ENCODE assay signal across 14 mouse cellular contexts in the genomic region with DNA sequence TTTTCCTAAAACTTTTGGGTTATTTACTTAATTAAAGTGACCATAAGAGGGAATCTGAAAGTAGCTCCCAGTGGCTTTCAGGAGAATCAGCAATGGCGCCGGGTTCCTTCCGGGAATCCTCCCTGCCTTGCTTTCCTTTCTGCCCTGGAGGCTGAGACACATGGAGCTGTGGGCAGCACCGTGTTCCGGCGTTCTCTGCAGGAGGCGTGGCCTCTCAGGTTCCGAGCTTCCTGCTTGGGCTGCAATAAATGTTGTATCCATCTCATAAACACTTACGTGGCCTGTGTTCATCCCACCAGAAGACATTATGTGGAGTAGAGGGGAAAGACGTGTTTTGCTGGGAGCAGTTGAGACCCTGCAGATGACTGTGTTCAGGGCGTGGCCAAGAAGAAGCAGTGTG.
DNase-seq lines count a peak whose midpoint lies in the region; ATAC-seq lines count a peak whose summit lies in the region.
"Had no signal": no experiment of that assay in that cellular context is flagged by ENCODE, and none has a peak within 500 bp of the region (broad histone marks: within the 10 kb centered on the region; RNA-seq: fewer than 3 reads in every experiment).

No protein-coding gene starts in this region.

- ATAC-seq in hindbrain, embryonic 15.5 days (ENCODE audit: low FRiP score, low read depth), result no peak
- no peak for ATAC-seq in neural tube, embryonic 13.5 days (ENCODE audit: low read depth)
- no peak for ATAC-seq in embryonic facial prominence, embryonic 15.5 days (ENCODE audit: insufficient number of reproducible peaks, low FRiP score, low TSS enrichment, low read depth)
- ATAC-seq: forebrain, embryonic 15.5 days had no signal

- H3K4me1 ChIP-seq in hindbrain, embryonic 15.5 days (replicated peaks), result peaks cover 14% of the 10 kb centered on the region
- peaks cover 20% of the 10 kb centered on the region for H3K4me1 ChIP-seq in hindbrain, embryonic 10.5 days (replicated peaks)
- peaks cover 32% of the 10 kb centered on the region for H3K4me1 ChIP-seq in neural tube, embryonic 13.5 days (replicated peaks)
- peaks cover 41% of the 10 kb centered on the region for H3K4me1 ChIP-seq in embryonic facial prominence, embryonic 15.5 days

- H3K36me3 ChIP-seq in hindbrain, embryonic 15.5 days, result no peaks in the 10 kb centered on the region
- H3K36me3 ChIP-seq in hindbrain, embryonic 10.5 days, result no peaks in the 10 kb centered on the region
- H3K36me3 ChIP-seq in neural tube, embryonic 13.5 days, result no peaks in the 10 kb centered on the region
- no peaks in the 10 kb centered on the region for H3K36me3 ChIP-seq in embryonic facial prominence, embryonic 15.5 days
- H3K36me3 ChIP-seq: forebrain, embryonic 15.5 days; heart, embryonic 13.5 days had no signal

- WGBS in hindbrain, embryonic 15.5 days, result 88% methylated on average over 11 of the region's 11 CpGs
- 89% methylated on average over 11 of the region's 11 CpGs for WGBS in hindbrain, embryonic 10.5 days
- WGBS in neural tube, embryonic 13.5 days, result 80% methylated on average over 11 of the region's 11 CpGs
- WGBS in embryonic facial prominence, embryonic 15.5 days, result 66% methylated on average over 11 of the region's 11 CpGs

- H3K9me3 ChIP-seq in hindbrain, embryonic 15.5 days, result no peaks in the 10 kb centered on the region
- H3K9me3 ChIP-seq in hindbrain, embryonic 10.5 days, result no peaks in the 10 kb centered on the region
- no peaks in the 10 kb centered on the region for H3K9me3 ChIP-seq in neural tube, embryonic 13.5 days
- H3K9me3 ChIP-seq in embryonic facial prominence, embryonic 15.5 days (replicated peaks), result no peaks in the 10 kb centered on the region
- H3K9me3 ChIP-seq: forebrain, embryonic 15.5 days; heart, embryonic 13.5 days; megakaryocyte, embryonic 14.5 days had no signal

- H3K4me3 ChIP-seq in hindbrain, embryonic 15.5 days, result no peak overlapping the region
- no peak overlapping the region for H3K4me3 ChIP-seq in hindbrain, embryonic 10.5 days
- H3K4me3 ChIP-seq in neural tube, embryonic 13.5 days, result no peak overlapping the region
- no peak overlapping the region for H3K4me3 ChIP-seq in embryonic facial prominence, embryonic 15.5 days (replicated peaks)
- H3K4me3 ChIP-seq: forebrain, embryonic 15.5 days; heart, embryonic 13.5 days; megakaryocyte, embryonic 14.5 days; myocyte had no signal

- no peak for DNase-seq in hindbrain, embryonic 10.5 days (ENCODE audit: low spot score)
- DNase-seq in neural tube, embryonic 10.5 days (ENCODE audit: extremely low spot score, low spot score), result no peak
- no peak for DNase-seq in spleen, postnatal 10 days (ENCODE audit: low spot score in 2 of 2)
- DNase-seq in natural killer cell, adult 2 months (ENCODE audit: low spot score in 2 of 2), result no peak
- DNase-seq: adrenal gland, adult 2 months; thymus, postnatal 25 days had no signal

- H3K27me3 ChIP-seq in hindbrain, embryonic 15.5 days, result no peaks in the 10 kb centered on the region
- no peaks in the 10 kb centered on the region for H3K27me3 ChIP-seq in hindbrain, embryonic 10.5 days (ENCODE audit: insufficient read depth, poor library complexity, severe bottlenecking)
- no peaks in the 10 kb centered on the region for H3K27me3 ChIP-seq in neural tube, embryonic 13.5 days
- no peaks in the 10 kb centered on the region for H3K27me3 ChIP-seq in embryonic facial prominence, embryonic 15.5 days
- H3K27me3 ChIP-seq: forebrain, embryonic 15.5 days; heart, embryonic 13.5 days had no signal

- H3K27ac ChIP-seq in hindbrain, embryonic 15.5 days (replicated peaks), result peak overlapping the region; percentile 9; the same call in 1 of the 2 replicates
- H3K27ac ChIP-seq in hindbrain, embryonic 10.5 days, result no peak overlapping the region
- H3K27ac ChIP-seq in neural tube, embryonic 13.5 days (replicated peaks), result peak overlapping the region; percentile 67
- peak overlapping the region; percentile 90 for H3K27ac ChIP-seq in embryonic facial prominence, embryonic 15.5 days (replicated peaks)
- H3K27ac ChIP-seq: forebrain, embryonic 15.5 days had no signal

- no peak overlapping the region for H3K9ac ChIP-seq in hindbrain, embryonic 15.5 days
- no peak overlapping the region for H3K9ac ChIP-seq in neural tube, embryonic 13.5 days
- no peak overlapping the region for H3K9ac ChIP-seq in embryonic facial prominence, embryonic 15.5 days
- H3K9ac ChIP-seq: forebrain, embryonic 15.5 days; heart, embryonic 13.5 days had no signal

- H3K4me2 ChIP-seq in hindbrain, embryonic 15.5 days, result no peak overlapping the region
- no peak overlapping the region for H3K4me2 ChIP-seq in neural tube, embryonic 13.5 days
- H3K4me2 ChIP-seq in embryonic facial prominence, embryonic 15.5 days (replicated peaks), result no peak overlapping the region
- H3K4me2 ChIP-seq: forebrain, embryonic 15.5 days; heart, embryonic 13.5 days; liver, embryonic 11.5 days had no signal
